Mouse (Mus musculus): ENCODE measurements around the gene Olfr433. TPM values are rescaled to one million over a fixed set of nuclear protein-coding genes. Genes with fewer than 3 reads are reported as not detected.
"Not testable (repeated sequence)": the region's sequence is repeated elsewhere in the genome, so short reads cannot be mapped to it uniquely, and the experiment has no call there.

Olfr433 gene
- polyA plus RNA-seq, 1 experiment from 2014 or later = not detected

DNA sequence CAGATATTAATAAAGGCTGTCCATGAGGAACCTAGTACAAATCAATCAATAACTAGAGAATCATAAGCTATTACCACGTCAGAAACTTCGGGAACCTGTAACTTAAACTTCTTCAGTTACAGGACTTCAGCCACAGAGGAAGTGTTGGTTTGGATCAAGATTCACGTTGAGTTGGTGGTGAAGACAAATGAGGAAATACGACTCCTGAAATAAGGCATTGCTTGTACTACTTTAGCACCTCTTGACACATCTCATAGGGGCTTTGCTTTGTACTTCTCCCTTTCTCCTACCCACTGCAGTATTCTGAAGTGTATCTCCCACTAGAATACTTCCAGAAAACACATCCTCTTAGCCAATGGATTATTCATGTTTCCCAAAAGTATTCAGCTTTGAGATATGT, 8.9 kb downstream of the Olfr433 start:
- 80% methylated on average over 4 of the region's 4 CpGs for WGBS
- not testable (repeated sequence) for ATAC-seq (ENCODE audit: low FRiP score); H3K9me3 ChIP-seq (replicated peaks); H3K36me3 ChIP-seq; H3K27me3 ChIP-seq (replicated peaks); H3K27ac ChIP-seq (replicated peaks); H3K4me2 ChIP-seq; H3K9ac ChIP-seq (replicated peaks); H3K4me3 ChIP-seq (replicated peaks); H3K4me1 ChIP-seq

DNA sequence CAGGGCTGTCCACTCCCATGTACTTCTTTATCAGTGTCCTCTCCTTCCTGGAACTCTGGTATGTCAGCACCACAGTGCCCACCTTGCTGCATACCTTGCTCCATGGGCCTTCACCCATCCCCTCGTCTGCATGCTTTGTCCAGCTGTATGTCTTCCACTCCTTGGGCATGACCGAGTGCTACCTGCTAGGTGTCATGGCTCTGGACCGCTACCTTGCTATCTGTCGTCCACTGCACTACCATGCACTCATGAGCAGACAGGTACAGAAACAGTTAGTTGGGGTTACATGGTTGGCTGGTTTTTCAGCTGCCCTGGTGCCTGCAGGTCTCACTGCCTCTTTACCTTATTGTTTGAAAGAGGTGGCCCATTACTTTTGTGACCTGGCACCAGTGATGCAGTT, 10.0 kb downstream of the Olfr433 start:
- Histone ChIP-seq H3K27me3 (replicated peaks) (no peaks in the 10 kb centered on the region), H3K27ac (replicated peaks) (no peak overlapping the region), H3K4me1 (no peaks in the 10 kb centered on the region), H3K36me3 (no peaks in the 10 kb centered on the region), H3K4me2 (no peak overlapping the region), H3K9me3 (replicated peaks) (no peaks in the 10 kb centered on the region), H3K4me3 (replicated peaks) (no peak overlapping the region), H3K9ac (replicated peaks) (no peak overlapping the region)
- 94% methylated on average over 4 of the region's 4 CpGs for WGBS
- no peak for ATAC-seq (ENCODE audit: low FRiP score)

DNA sequence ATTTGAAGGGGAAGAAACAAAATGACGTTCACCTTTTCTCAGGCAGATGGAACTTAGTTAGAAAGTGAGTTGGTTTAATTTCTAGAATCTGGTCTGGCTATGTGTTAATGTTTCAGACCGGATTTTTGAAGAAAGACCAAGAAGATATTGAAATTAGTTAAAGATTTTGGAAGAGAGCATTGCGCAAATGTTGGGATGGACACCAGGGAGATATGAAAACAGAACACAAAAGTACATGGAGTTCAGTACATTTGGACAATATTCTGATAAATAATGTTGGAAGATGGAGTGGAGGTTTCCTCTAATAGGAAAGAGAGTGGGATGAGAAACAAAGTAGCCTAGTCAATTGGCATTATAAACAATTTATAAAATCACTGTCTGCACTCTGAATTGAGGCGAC, 11.0 kb downstream of the Olfr433 start:
- Histone ChIP-seq H3K4me1 (no peaks in the 10 kb centered on the region), H3K27ac (replicated peaks) (no peak overlapping the region), H3K9ac (replicated peaks) (no peak overlapping the region), H3K36me3 (no peaks in the 10 kb centered on the region), H3K4me3 (replicated peaks) (no peak overlapping the region), H3K4me2 (no peak overlapping the region), H3K27me3 (replicated peaks) (no peaks in the 10 kb centered on the region), H3K9me3 (replicated peaks) (no peaks in the 10 kb centered on the region)
- ATAC-seq (ENCODE audit: low FRiP score) = no peak
- 93% methylated on average over 4 of the region's 4 CpGs for WGBS

DNA sequence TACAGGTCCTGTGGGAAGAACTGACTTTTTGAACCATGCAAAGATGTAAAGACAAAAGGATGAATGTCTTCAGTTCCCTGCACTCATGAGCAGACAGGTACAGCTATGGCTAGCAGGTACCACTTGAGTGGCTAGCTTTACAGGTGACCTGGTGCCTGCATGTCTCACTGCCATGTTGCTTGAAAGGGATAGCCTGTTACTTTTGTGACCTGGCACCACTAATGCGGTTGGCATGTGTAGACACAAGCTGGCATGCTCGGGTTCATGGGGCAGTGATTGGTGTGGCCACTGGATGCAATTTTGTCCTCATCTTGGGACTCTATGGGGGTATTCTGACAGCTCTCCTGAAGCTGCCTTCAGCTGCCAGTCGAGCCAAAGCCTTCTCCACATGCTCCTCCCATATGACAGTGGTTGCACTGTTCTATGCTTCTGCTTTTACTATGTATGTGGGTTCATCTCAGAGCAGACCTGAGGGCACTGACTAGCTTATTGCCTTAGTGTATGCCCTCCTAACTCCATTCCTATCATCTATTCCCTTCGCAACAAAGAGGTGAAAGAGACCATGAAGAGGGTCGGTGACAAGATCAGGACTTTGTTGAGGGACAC, 11.5 kb downstream of the Olfr433 start:
- Histone ChIP-seq H3K4me1 (no peaks in the 10 kb centered on the region), H3K27me3 (replicated peaks) (no peaks in the 10 kb centered on the region), H3K27ac (replicated peaks) (no peak overlapping the region), H3K9me3 (replicated peaks) (no peaks in the 10 kb centered on the region), H3K36me3 (no peaks in the 10 kb centered on the region), H3K4me2 (no peak overlapping the region), H3K4me3 (replicated peaks) (no peak overlapping the region), H3K9ac (replicated peaks) (no peak overlapping the region)
- WGBS = 90% methylated on average over 5 of the region's 5 CpGs
- ATAC-seq (ENCODE audit: low FRiP score) = no peak

DNA sequence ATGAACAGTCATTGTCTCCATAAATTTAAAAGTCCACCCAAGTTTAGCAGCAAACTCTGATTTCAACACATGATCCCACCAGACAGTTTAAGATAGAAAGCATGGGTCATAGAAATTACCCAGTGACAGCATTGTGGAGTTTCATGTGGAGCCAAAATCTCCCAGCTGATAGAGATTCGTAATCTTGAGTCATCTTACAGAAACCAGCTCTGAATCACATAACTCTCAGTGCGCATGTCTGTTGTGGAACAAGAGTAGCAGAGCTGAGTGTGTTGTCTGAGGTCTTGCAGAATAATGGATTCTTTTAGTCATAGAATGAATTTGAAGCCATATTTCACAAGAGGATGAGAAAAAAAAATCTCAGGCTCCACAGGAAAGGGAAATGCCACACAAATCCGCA, 12.5 kb downstream of the Olfr433 start:
- no peak for ATAC-seq (ENCODE audit: low FRiP score)
- Histone ChIP-seq H3K27ac (replicated peaks) (no peak overlapping the region), H3K9ac (replicated peaks) (no peak overlapping the region), H3K4me3 (replicated peaks) (no peak overlapping the region), H3K36me3 (no peaks in the 10 kb centered on the region), H3K4me1 (no peaks in the 10 kb centered on the region), H3K9me3 (replicated peaks) (no peaks in the 10 kb centered on the region), H3K27me3 (replicated peaks) (no peaks in the 10 kb centered on the region), H3K4me2 (no peak overlapping the region)
- 94% methylated on average over 3 of the region's 3 CpGs for WGBS

DNA sequence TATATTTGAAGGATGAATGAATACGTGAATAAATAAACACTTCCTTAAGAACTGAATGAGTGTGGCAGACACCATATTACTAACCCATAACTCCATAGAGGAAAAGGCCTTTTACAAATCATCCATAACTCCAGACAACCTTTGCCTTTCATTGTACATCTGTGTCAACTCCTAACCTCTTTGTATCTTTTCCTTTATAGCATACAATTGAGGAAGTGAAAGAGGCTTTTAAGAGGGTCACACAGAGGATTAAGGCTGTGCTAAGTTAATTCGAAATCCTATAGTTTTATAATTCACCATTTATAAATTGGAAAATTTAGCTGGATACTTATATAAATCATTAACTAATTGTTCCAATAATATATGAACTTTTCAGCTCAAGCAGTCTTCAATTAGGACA, 14.7 kb downstream of the Olfr433 start:
- no peak for ATAC-seq (ENCODE audit: low FRiP score)
- no peaks in the 10 kb centered on the region for H3K27me3 ChIP-seq (replicated peaks)
- no peak overlapping the region for H3K9ac ChIP-seq (replicated peaks)
- no peak overlapping the region for H3K27ac ChIP-seq (replicated peaks)
- H3K4me1 ChIP-seq = no peaks in the 10 kb centered on the region
- H3K9me3 ChIP-seq (replicated peaks) = no peaks in the 10 kb centered on the region
- WGBS = 80% methylated on average over 2 of the region's 2 CpGs
- H3K36me3 ChIP-seq = no peaks in the 10 kb centered on the region
- H3K4me2 ChIP-seq = no peak overlapping the region
- no peak overlapping the region for H3K4me3 ChIP-seq (replicated peaks)

DNA sequence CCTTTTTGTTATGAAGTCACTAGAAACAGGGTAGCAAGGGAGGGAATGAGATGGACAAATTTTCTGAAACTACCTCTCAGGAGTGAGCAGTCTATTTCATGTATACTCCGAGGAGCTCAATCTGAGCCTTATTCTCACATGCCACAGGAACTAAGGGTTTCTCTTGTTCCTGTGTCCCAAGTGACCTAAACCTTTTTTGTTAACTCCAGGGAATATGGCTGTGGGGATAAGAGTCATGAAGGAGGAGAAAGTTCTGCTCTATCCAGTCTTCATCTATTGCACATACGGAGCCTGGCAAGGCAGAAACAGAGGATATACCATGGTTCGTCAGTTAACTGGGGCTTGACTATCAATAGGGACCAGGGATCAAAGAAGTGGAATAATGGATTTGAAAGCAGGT, 25.8 kb downstream of the Olfr433 start, which contains the start of gene Olfr430:
Olfr430 (plus strand) TSS at position 301 of the 400 bp plus-strand sequence.
- no peak within 1 kb of the TSS for H3K9ac ChIP-seq (replicated peaks)
- no peak within 1 kb of the TSS for H3K4me2 ChIP-seq
- no peaks in the 10 kb centered on the region for H3K9me3 ChIP-seq (replicated peaks)
- no peaks in the 10 kb centered on the region for H3K27me3 ChIP-seq (replicated peaks)
- no peaks in the 10 kb centered on the region for H3K36me3 ChIP-seq
- no peak within 1 kb of the TSS for H3K27ac ChIP-seq (replicated peaks)
- H3K4me3 ChIP-seq (replicated peaks) = no peak within 1 kb of the TSS
- no peak for ATAC-seq (ENCODE audit: low FRiP score)
- 92% methylated on average over 3 of the region's 3 CpGs for WGBS
- H3K4me1 ChIP-seq = no peaks in the 10 kb centered on the region

DNA sequence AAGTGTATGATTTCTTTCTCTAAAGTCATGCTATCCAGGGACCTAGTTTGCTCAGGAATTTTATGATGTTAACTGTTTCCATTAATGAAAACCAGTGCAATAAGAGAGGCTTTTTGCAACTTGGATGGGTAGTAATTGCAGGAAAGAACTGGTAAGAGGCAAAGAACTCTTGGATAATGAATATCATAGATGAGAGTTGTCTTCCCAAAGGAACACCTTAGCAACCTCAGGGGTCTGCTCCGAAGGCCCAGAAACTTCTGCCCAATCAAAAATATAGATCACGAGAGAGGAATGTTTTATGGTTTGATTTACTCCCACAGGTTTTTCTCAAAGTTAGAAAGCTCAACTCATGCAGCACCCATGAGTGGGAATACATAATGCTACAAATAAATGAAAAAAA, 43.5 kb downstream of the Olfr433 start, which contains the start of gene Olfr429:
Olfr429 (plus strand) TSS at position 301 of the 400 bp plus-strand sequence.
- Histone ChIP-seq H3K4me3 (replicated peaks) (no peak within 1 kb of the TSS), H3K9ac (replicated peaks) (no peak within 1 kb of the TSS), H3K9me3 (replicated peaks) (no peaks in the 10 kb centered on the region), H3K4me1 (no peaks in the 10 kb centered on the region), H3K4me2 (no peak within 1 kb of the TSS), H3K27ac (replicated peaks) (no peak within 1 kb of the TSS), H3K36me3 (no peaks in the 10 kb centered on the region), H3K27me3 (replicated peaks) (no peaks in the 10 kb centered on the region)
- WGBS = 91% methylated on average over 2 of the region's 2 CpGs
- no peak for ATAC-seq (ENCODE audit: low FRiP score)

Other genes with a start within 250 kb of the Olfr433 start
- 0.51 and 4.7 TPM in 2 replicates for gene Ifi211, start 127.7 kb upstream of the Olfr433 start, polyA plus RNA-seq (2015; fragmentation: Nextera tagmentation; extraction: Ambion mirVana)
- gene Mndal, start 98.2 kb upstream of the Olfr433 start, polyA plus RNA-seq (2015; fragmentation: Nextera tagmentation; extraction: Ambion mirVana) = 1.1 and 11.7 TPM in 2 replicates
- 0.69 and 2.9 TPM in 2 replicates for gene Ifi203, start 98.0 kb upstream of the Olfr433 start, polyA plus RNA-seq (2015; fragmentation: Nextera tagmentation; extraction: Ambion mirVana)
- 0.41 TPM in 1 of 2 replicates, not detected in the other for gene Ifi202b, start 58.0 kb upstream of the Olfr433 start, polyA plus RNA-seq (2015; fragmentation: Nextera tagmentation; extraction: Ambion mirVana)
- gene Ifi205, start 8.9 kb upstream of the Olfr433 start, polyA plus RNA-seq (2015; fragmentation: Nextera tagmentation; extraction: Ambion mirVana) = 0.43 TPM in 1 of 2 replicates, not detected in the other
- not detected in 2 replicates for gene Olfr432, start 8.5 kb downstream of the Olfr433 start, polyA plus RNA-seq (2015; fragmentation: Nextera tagmentation; extraction: Ambion mirVana)
- gene Olfr430, start 25.9 kb downstream of the Olfr433 start, polyA plus RNA-seq (2015; fragmentation: Nextera tagmentation; extraction: Ambion mirVana) = not detected in 2 replicates
- gene Olfr429, start 43.6 kb downstream of the Olfr433 start, polyA plus RNA-seq (2015; fragmentation: Nextera tagmentation; extraction: Ambion mirVana) = not detected in 2 replicates
- not detected in 2 replicates for gene Olfr427, start 56.2 kb downstream of the Olfr433 start, polyA plus RNA-seq (2015; fragmentation: Nextera tagmentation; extraction: Ambion mirVana)
- gene Olfr231, start 80.5 kb downstream of the Olfr433 start, polyA plus RNA-seq (2015; fragmentation: Nextera tagmentation; extraction: Ambion mirVana) = not detected in 2 replicates
- gene Olfr424, start 90.8 kb downstream of the Olfr433 start, polyA plus RNA-seq (2015; fragmentation: Nextera tagmentation; extraction: Ambion mirVana) = not detected in 2 replicates
- gene Olfr420, start 114.9 kb downstream of the Olfr433 start, polyA plus RNA-seq (2015; fragmentation: Nextera tagmentation; extraction: Ambion mirVana) = not detected in 2 replicates
- gene Spta1, start 132.1 kb downstream of the Olfr433 start, polyA plus RNA-seq (2015; fragmentation: Nextera tagmentation; extraction: Ambion mirVana) = 0.06 and 0.20 TPM in 2 replicates
- gene Olfr419, start 211.4 kb downstream of the Olfr433 start, polyA plus RNA-seq (2015; fragmentation: Nextera tagmentation; extraction: Ambion mirVana) = not detected in 2 replicates

All from neural tube, embryonic 15.5 days (tissue).